Mouse (Mus musculus) heart, adult 8-10 months (tissue): ENCODE results near the gene Jup. TPM values are rescaled to one million over a fixed set of nuclear protein-coding genes. Genes with fewer than 3 reads are reported as not detected.

Experiments used
- DNase-seq: peaks from one replicate; pipeline ENCODE4 v3.0.0; 2022; ENCODE audit warnings: low spot score
- microRNA-seq: library from miRNA; unstranded; fragments of <30 nt; microRNA quantifications from one replicate; pipeline ENCODE4 v1.2.0, GENCODE M21; 2022
- total RNA-seq, 4 experiments: library from RNA; stranded (reverse); gene quantifications; 2 replicates each; pipeline ENCODE4 v1.2.4; 2022

The Jup gene
- total RNA-seq, 4 experiments from 2014 or later: 224 to 279 (median 261) TPM

DNA sequence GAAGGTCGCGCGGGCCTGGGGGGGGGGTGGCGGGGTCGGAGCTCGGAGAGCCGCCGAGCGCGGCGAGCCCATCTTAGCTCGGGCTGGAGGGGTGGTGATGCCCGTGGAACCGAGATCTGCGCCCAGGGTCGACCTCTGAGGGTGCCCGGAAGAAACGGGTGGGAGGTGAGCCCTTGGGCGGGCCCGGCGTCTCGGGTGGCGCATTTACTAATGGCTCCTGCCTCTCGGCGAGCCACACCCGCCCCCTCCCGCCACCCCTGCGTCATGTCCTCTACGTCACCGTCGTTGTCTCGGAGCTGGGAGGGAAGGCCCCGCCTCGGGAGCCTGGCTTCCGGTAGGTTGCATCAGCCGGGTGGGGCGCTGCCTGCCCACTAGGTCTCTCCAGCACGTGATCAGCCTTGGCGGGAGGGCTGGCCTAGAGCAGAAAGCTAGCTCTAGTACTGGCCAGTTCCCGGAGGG is 77.4 kb downstream of the Jup start:
- peak; percentile 95 for DNase-seq

DNA sequence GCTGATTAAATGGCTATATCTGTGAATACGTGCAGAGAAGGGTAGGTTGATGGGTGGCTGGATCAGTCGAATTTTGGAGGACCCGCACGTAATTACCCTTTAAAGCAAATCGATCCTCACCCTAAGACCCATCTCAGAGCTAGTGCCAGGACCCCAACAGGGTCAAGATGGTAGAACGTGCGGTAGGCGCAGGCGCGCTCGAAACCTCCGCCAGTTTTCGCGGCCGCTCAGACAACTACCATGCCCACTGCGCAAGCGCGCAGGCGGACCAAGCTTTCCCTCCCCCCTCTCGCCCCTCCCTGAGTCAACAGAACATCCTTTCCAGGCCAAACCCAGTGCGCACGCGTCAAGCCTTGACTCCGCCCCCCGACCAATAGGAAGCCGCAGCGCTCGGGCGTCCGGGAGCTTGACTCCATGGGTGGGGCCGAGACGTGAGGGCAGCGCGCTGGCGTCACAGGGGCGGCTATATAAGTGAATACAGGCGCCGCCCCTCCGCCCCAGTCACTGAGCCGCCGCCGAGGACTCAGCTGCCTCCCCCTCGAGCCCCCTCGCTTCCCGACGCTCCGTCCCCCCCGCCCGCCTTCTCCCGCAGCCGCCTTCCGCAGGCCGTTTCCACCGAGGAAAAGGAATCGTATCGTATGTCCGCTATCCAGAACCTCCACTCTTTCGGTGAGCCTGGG is 77.9 kb downstream of the Jup start, which contains the start of gene Eif1:
TSS of gene Eif1 (plus strand) at position 394 of the 680 bp plus-strand sequence.
- DNase-seq: peak; percentile 100

Small RNA genes lying within 50 kb of the gene (microRNA-seq; reads per million reads assigned to microRNA genes)
- not detected for gene Gm27374

Other genes with a start within 250 kb of the Jup start
- 1 to 10 TPM; 4.6 to 9.6 (median 6.7) TPM for gene Krt19, start 249.1 kb downstream of the Jup start, total RNA-seq
- not detected for gene Krt9, start 204.5 kb downstream of the Jup start, total RNA-seq
- gene Krt14, start 190.2 kb downstream of the Jup start, total RNA-seq: under 1 TPM in 2 of 4 experiments, not detected in 2; 0.25 to 0.63 TPM
- gene Krt16, start 148.9 kb downstream of the Jup start, total RNA-seq: not detected
- gene Krt17, start 136.7 kb downstream of the Jup start, total RNA-seq: not detected
- not detected for gene Krt42, start 127.9 kb downstream of the Jup start, total RNA-seq
- 1,000 to 10,000 TPM; 1,527 to 1,967 (median 1,680) TPM for gene Eif1, start 77.9 kb downstream of the Jup start, total RNA-seq
- not detected for gene Gast, start 63.4 kb downstream of the Jup start, total RNA-seq
- gene Hap1, start 41.6 kb downstream of the Jup start, total RNA-seq: 1 to 10 TPM; 1.0 to 2.5 (median 2.0) TPM
- gene P3h4, start 17.1 kb upstream of the Jup start, total RNA-seq: 10 to 100 TPM; 13.7 to 19.4 (median 16.4) TPM
- 10 to 100 TPM in 1 of 4 experiments, 1 to 10 TPM in 3; 9.0 to 11.1 (median 9.0) TPM for gene Fkbp10, start 17.9 kb upstream of the Jup start, total RNA-seq
- 10 to 100 TPM; 18.8 to 28.0 (median 25.2) TPM for gene Nt5c3b, start 44.0 kb upstream of the Jup start, total RNA-seq
- gene Klhl10, start 44.2 kb upstream of the Jup start, total RNA-seq: under 1 TPM; 0.59 to 0.90 (median 0.77) TPM
- gene Klhl11, start 75.0 kb upstream of the Jup start, total RNA-seq: 1 to 10 TPM; 5.7 to 6.7 (median 6.4) TPM
- 10 to 100 TPM; 20.0 to 39.1 (median 27.5) TPM for gene Acly, start 130.2 kb upstream of the Jup start, total RNA-seq
- gene Ttc25, start 147.8 kb upstream of the Jup start, total RNA-seq: under 1 TPM; 0.08 to 0.53 (median 0.21) TPM
- 1 to 10 TPM; 5.0 to 5.7 (median 5.4) TPM for gene Cnp, start 177.1 kb upstream of the Jup start, total RNA-seq
- 10 to 100 TPM; 49.3 to 59.3 (median 55.2) TPM for gene Nkiras2, start 221.5 kb upstream of the Jup start, total RNA-seq
- 100 to 1,000 TPM in 3 of 4 experiments, 10 to 100 TPM in 1; 89.7 to 121 (median 109) TPM for gene Dnajc7, start 222.4 kb upstream of the Jup start, total RNA-seq